Mouse (Mus musculus): ENCODE measurements around the gene Sppl2a. TPM values are rescaled to one million over a fixed set of nuclear protein-coding genes. Genes with fewer than 3 reads are reported as not detected.

The Sppl2a gene
- polyA plus RNA-seq (2012) = 3.3 and 5.0 TPM in 2 replicates

DNA sequence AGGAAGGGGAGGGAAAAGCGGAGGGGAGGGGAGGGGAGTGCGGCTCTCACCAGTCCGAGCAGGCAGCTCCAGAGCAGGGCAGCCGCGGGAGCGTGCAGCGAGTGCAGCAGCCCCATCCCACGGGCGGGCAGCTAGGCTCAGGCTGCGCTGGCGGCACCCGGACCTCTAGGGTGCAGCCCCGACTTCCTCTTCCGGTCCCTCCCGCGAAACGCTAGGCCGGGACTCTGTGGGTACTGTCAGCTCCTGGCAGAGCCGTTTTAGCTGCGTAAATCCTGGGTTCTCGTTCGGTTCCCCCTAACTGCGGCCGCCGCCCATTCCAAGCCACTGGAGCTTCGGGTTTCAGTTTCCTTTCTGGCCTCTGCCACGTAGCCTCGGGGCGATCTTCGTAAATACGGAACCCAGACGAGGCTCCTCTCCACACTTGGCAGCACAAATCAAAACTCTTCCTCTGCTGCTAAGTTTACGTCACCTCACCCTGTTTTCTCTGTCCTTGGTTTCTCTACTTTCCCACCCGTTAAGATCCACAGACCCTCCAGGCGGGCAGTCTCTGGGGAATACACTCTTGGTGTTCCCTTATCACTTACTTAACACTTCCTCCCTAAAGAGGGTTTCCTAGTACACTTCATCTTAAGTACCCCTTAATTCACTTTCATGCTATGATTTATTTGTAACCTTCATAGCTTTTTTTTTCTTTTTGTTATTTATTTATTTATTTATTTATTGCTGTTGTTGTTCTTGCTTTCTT, at the start of gene Sppl2a:
Gene Sppl2a, minus strand, starts transcription at position 339 of the 745 bp plus-strand sequence.
- no peak for TF ChIP-seq GATA1 (IDR thresholded peaks at IDR 0.05; ENCODE audit: low read length)

- no peak for TF ChIP-seq GATA1 (IDR thresholded peaks at IDR 0.05; ENCODE audit: low read length)
Observed at GRCm38 (mm10) chr2:126977428-126977827, 44.4 kb upstream of the Sppl2a start.

- TF ChIP-seq GATA1 (IDR thresholded peaks at IDR 0.05; ENCODE audit: low read length) = no peak
Observed at GRCm38 (mm10) chr2:126961696-126962095, 28.7 kb upstream of the Sppl2a start.

DNA sequence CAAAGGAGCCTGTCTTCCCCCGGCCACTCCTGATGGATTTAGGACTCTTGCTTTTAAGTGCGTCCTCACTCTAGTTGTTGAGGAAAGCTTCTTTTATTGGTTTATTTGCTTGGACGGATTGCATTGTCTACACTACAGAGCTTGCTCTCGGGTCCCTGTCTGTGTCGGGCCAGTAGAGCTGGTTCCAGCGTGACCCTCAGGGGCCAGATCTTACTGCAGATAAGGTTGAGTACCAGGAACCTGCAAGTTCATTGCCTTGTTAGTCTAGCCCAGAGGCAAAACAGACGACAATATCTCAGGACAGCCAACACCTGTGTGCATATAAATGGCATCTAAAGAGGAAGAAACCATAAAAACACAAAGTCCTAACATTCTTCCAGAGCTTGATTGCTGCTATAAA, 22.6 kb upstream of the Sppl2a start:
- TF ChIP-seq GATA1 (IDR thresholded peaks at IDR 0.05; ENCODE audit: low read length) = no peak

DNA sequence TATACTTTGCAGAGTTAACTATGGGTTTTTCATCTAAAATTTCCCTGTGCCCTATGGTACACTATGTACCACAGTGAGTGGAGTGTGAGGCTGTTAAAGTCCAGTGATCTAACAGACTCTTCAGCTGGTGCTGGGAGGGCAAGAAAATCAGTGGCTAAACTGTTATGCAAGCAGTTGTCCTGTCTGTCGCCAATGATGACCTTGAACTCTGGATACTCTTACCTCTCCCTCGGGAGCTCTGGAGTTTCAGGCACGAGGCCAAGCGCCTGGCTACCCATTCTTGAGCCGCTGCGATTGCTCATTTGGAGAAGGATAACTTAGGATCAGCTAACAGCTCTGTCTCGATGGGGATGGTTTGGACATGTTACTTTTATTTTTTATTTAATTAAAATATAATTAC, 18.1 kb upstream of the Sppl2a start:
- TF ChIP-seq GATA1 (IDR thresholded peaks at IDR 0.05; ENCODE audit: low read length) = no peak

- no peak for TF ChIP-seq GATA1 (IDR thresholded peaks at IDR 0.05; ENCODE audit: low read length)
Observed at GRCm38 (mm10) chr2:126950453-126950852, 17.4 kb upstream of the Sppl2a start.

DNA sequence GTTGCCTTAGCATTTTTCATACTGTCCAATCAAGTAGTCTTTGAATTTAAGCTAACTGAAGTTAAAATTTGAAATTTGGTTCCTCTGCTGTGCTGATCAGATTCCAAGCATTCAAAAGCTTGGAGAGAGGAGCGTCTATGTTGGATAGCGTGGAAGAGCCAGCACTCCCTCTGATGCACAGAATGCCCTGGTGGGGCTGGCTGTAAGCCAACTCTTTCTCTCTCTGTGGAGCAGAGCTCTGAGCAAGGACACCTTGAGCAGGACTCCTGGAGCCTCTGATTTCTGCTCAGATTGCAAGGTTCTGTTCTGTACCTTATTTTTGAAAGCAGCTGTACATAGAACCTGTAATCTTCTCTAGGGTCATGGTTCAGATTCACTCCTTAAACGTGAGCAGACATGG, 16.8 kb upstream of the Sppl2a start:
- TF ChIP-seq GATA1 (IDR thresholded peaks at IDR 0.05; ENCODE audit: low read length) = no peak

DNA sequence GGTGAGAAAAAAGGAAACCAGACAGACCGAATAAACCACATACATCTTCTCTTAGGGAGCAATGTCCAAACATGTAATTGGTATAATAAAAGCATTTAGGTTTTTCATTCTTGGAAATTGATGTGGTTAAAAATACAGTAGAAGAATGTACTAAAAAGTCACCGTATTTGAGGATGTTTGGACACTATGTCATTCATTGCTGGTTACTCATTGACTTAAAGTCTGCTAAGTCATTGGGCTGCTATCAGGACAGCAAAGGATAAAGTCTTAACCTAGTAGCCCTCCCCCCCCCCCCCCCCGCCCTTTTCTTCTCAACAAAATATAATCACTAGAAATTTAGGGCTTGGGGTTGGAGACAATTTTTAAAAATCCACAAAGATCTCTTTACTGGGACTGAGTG, 15.2 kb upstream of the Sppl2a start:
- no peak for TF ChIP-seq GATA1 (IDR thresholded peaks at IDR 0.05; ENCODE audit: low read length)

- TF ChIP-seq GATA1 (IDR thresholded peaks at IDR 0.05; ENCODE audit: low read length) = no peak
Observed at GRCm38 (mm10) chr2:126947646-126948045, 14.6 kb upstream of the Sppl2a start.

DNA sequence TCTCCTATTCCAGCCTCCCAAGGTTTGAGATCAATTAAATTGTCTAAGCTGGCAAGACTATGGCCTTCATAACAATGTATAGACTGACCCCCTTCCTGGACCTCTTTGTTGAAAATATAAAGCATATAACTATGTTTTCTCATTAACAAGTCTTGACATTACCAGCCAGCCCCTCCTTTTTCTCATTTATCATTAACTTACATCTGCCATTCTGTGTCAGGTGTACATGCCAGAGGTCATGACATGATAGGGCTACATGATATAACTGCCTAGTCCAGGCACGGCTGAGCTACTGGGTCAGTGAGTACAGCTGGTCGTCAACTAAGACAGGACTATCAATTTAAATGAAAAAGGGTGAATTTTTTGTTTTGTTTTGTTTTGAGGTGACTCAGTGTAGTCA, 10.2 kb upstream of the Sppl2a start:
- TF ChIP-seq GATA1 (IDR thresholded peaks at IDR 0.05; ENCODE audit: low read length) = no peak

DNA sequence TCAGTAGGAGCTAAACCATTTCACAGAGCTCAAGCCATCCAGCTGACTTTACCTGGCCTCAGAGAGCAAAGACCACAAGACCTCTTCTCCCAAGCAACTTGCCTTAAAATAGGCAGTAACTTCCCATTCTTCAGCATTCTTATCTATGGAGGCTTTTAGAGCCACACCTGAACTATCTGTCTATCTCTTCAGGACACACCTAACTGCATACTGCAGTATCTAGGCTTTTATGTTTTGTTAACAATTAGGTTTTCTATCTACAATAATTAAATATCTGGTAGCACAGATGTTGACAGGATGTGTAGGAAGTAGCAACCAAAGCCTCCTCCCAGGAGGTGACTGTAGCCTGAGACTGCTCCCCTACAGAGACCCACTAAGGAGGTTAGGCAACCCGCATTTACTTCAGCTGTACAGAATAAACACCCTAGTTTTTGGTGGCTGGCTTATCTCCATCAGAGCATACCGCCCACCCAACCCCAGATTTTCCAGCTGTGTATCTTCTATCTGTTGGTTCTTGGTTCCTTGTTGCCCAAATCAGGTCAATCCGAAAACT, 7.4 kb upstream of the Sppl2a start:
- no peak for TF ChIP-seq GATA1 (IDR thresholded peaks at IDR 0.05; ENCODE audit: low read length)

GRCm38 (mm10) chr2:126938069-126938468, 5.0 kb upstream of the Sppl2a start:
- no peak for TF ChIP-seq GATA1 (IDR thresholded peaks at IDR 0.05; ENCODE audit: low read length)

GRCm38 (mm10) chr2:126933921-126934320, 886 bp upstream of the Sppl2a start:
- no peak for TF ChIP-seq GATA1 (IDR thresholded peaks at IDR 0.05; ENCODE audit: low read length)

DNA sequence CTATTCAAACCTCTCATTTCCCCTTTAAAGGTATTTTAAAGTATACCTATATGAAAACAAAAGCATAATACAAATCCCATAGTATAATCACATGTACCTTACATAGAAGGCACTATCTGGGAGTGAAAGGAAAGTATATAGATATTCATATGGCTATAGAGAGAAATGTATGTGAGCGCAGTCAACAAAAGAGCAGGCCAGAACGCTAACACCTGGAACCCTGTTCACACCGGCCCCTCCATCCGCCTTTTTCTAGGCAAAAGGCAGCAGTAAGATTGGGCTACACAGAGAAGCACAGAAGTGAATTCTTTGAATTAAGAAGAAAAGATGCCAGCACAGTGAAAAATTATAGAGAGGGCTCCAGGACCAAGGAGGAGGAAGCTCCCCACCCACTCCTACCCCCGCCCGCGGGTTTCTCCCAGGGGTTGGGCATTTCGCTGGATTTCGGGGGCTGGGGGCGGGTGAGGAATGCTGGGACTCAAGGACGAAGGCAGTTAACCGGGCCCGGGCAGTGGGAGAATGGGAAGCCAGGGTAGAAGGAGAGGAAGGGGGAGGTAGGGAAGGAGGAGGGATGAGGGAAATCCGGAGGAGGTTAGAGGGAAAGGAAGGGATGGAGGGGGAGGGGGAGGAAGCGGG, 656 bp downstream of the Sppl2a start:
- TF ChIP-seq GATA1 (IDR thresholded peaks at IDR 0.05; ENCODE audit: low read length) = no peak

DNA sequence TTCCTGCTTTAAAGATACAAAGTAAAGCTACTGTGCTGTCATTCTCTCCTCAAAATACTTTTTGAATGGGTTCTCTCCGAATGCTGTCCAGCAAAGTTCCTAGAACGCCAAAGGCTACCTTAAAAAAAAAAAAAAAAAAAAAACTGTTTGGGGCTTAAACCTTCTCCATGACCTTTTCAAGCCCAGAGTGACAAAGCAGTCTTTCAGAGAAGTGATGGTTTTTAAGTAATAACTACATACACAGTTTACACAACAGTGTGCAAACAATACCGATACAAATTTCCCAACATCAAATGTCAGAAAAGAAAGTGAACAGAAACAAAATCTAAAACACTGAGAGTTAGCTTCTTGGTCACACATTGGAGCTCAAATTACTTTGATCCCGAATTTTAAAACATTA, 1.3 kb downstream of the Sppl2a start:
- TF ChIP-seq GATA1 (IDR thresholded peaks at IDR 0.05; ENCODE audit: low read length) = no peak

DNA sequence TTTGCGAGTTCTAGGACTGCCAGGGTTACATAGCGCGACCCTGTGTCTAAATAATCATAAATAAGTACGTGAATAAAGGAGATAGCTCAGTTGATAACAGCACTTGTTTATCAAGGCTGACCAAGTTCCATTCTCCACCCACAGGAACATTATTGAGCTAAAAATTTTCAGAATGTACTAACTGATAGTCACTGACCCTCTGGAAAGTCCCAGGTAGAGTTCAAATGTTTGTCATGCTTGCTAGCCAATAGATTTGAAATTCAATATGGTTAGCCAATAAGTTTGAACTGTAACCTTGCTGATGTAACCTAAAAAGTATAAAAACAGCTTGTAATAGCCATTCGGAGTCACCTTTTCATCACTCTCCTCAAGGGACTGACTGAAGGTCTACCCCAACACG, 4.4 kb downstream of the Sppl2a start:
- TF ChIP-seq GATA1 (IDR thresholded peaks at IDR 0.05; ENCODE audit: low read length) = no peak

All from G1E-ER4 (cell line).